Mouse (Mus musculus): ENCODE data around the gene Hsd17b11. TPM values are rescaled to one million over a fixed set of nuclear protein-coding genes. Genes with fewer than 3 reads are reported as not detected.

Gene Hsd17b11
- polyA plus RNA-seq, 1 experiment from 2014 or later, result 6.2 TPM

GRCm38 (mm10) chr5:104022558-104022957 is 839 bp upstream of the Hsd17b11 start:
- H3K9ac ChIP-seq (ENCODE audit: low read length), result peak overlapping the region; percentile 72
- peaks cover 2% of the 10 kb centered on the region; the same call in 1 of the 2 replicates for H3K36me3 ChIP-seq (ENCODE audit: control insufficient read depth, insufficient read depth, low read length)
- H3K27me3 ChIP-seq (ENCODE audit: control insufficient read depth, insufficient read depth, low read depth, low read length), result no peaks in the 10 kb centered on the region
- no peak for ATAC-seq (ENCODE audit: low read depth)
- WGBS, result 53% methylated on average over 5 of the region's 5 CpGs
- peak overlapping the region; percentile 91; the same call in 1 of the 2 replicates for H3K27ac ChIP-seq (ENCODE audit: low read length)
- peak overlapping the region; percentile 68 for H3K4me3 ChIP-seq (ENCODE audit: low read length)
- H3K9me3 ChIP-seq (ENCODE audit: control insufficient read depth, low read length), result no peaks in the 10 kb centered on the region
- H3K4me2 ChIP-seq (ENCODE audit: low read depth, low read length), result peak overlapping the region; percentile 85
- H3K4me1 ChIP-seq (replicated peaks; ENCODE audit: control insufficient read depth, insufficient read depth, low read length), result peaks cover 25% of the 10 kb centered on the region

GRCm38 (mm10) chr5:104011419-104011818 is 10.3 kb downstream of the Hsd17b11 start:
- H3K4me3 ChIP-seq (ENCODE audit: low read length), result no peak overlapping the region
- peak; percentile 62 for ATAC-seq (ENCODE audit: low read depth)

GRCm38 (mm10) chr5:104010261-104010660 is 11.5 kb downstream of the Hsd17b11 start:
- 52% methylated on average over 7 of the region's 7 CpGs for WGBS
- Histone ChIP-seq H3K4me1 (replicated peaks; ENCODE audit: control insufficient read depth, insufficient read depth, low read length) (no peaks in the 10 kb centered on the region), H3K4me2 (ENCODE audit: low read depth, low read length) (no peak overlapping the region), H3K4me3 (ENCODE audit: low read length) (no peak overlapping the region), H3K9ac (ENCODE audit: low read length) (no peak overlapping the region), H3K36me3 (ENCODE audit: control insufficient read depth, insufficient read depth, low read length) (peaks cover 3% of the 10 kb centered on the region; the same call in 1 of the 2 replicates), H3K27me3 (ENCODE audit: control insufficient read depth, insufficient read depth, low read depth, low read length) (no peaks in the 10 kb centered on the region), H3K9me3 (ENCODE audit: control insufficient read depth, low read length) (no peaks in the 10 kb centered on the region), H3K27ac (ENCODE audit: low read length) (no peak overlapping the region)
- peak; percentile 49; the same call in 1 of the 2 replicates for ATAC-seq (ENCODE audit: low read depth)

More at GRCm38 (mm10) chr5:104011419-104011818, 10.3 kb downstream of the Hsd17b11 start:
- Histone ChIP-seq H3K9me3 (ENCODE audit: control insufficient read depth, low read length) (no peaks in the 10 kb centered on the region), H3K4me2 (ENCODE audit: low read depth, low read length) (no peak overlapping the region), H3K27ac (ENCODE audit: low read length) (0 out of 2 replicates have a peak overlapping the region, but pooled peaks have one; percentile 2), H3K4me1 (replicated peaks; ENCODE audit: control insufficient read depth, insufficient read depth, low read length) (no peaks in the 10 kb centered on the region), H3K27me3 (ENCODE audit: control insufficient read depth, insufficient read depth, low read depth, low read length) (no peaks in the 10 kb centered on the region), H3K36me3 (ENCODE audit: control insufficient read depth, insufficient read depth, low read length) (peaks cover 2% of the 10 kb centered on the region; the same call in 1 of the 2 replicates), H3K9ac (ENCODE audit: low read length) (no peak overlapping the region)

GRCm38 (mm10) chr5:104009421-104009820 is 12.3 kb downstream of the Hsd17b11 start:
- no peak for ATAC-seq (ENCODE audit: low read depth)
- Histone ChIP-seq H3K9me3 (ENCODE audit: control insufficient read depth, low read length) (no peaks in the 10 kb centered on the region), H3K36me3 (ENCODE audit: control insufficient read depth, insufficient read depth, low read length) (peaks cover 8% of the 10 kb centered on the region; the same call in 1 of the 2 replicates), H3K9ac (ENCODE audit: low read length) (no peak overlapping the region), H3K27ac (ENCODE audit: low read length) (no peak overlapping the region), H3K4me1 (replicated peaks; ENCODE audit: control insufficient read depth, insufficient read depth, low read length) (no peaks in the 10 kb centered on the region), H3K27me3 (ENCODE audit: control insufficient read depth, insufficient read depth, low read depth, low read length) (no peaks in the 10 kb centered on the region), H3K4me2 (ENCODE audit: low read depth, low read length) (no peak overlapping the region), H3K4me3 (ENCODE audit: low read length) (no peak overlapping the region)
- WGBS, result 90% methylated on average over 3 of the region's 3 CpGs

GRCm38 (mm10) chr5:104007801-104008200 is 13.9 kb downstream of the Hsd17b11 start:
- Histone ChIP-seq H3K9me3 (ENCODE audit: control insufficient read depth, low read length) (no peaks in the 10 kb centered on the region), H3K27me3 (ENCODE audit: control insufficient read depth, insufficient read depth, low read depth, low read length) (no peaks in the 10 kb centered on the region), H3K9ac (ENCODE audit: low read length) (no peak overlapping the region), H3K27ac (ENCODE audit: low read length) (no peak overlapping the region), H3K36me3 (ENCODE audit: control insufficient read depth, insufficient read depth, low read length) (peaks cover 8% of the 10 kb centered on the region; the same call in 1 of the 2 replicates), H3K4me1 (replicated peaks; ENCODE audit: control insufficient read depth, insufficient read depth, low read length) (peaks cover 5% of the 10 kb centered on the region; the same call in 1 of the 2 replicates), H3K4me3 (ENCODE audit: low read length) (no peak overlapping the region), H3K4me2 (ENCODE audit: low read depth, low read length) (no peak overlapping the region)
- ATAC-seq (ENCODE audit: low read depth), result no peak
- WGBS, result 72% methylated on average over 5 of the region's 5 CpGs

GRCm38 (mm10) chr5:104006811-104007210 is 14.9 kb downstream of the Hsd17b11 start:
- Histone ChIP-seq H3K9ac (ENCODE audit: low read length) (no peak overlapping the region), H3K9me3 (ENCODE audit: control insufficient read depth, low read length) (no peaks in the 10 kb centered on the region), H3K4me2 (ENCODE audit: low read depth, low read length) (no peak overlapping the region), H3K27me3 (ENCODE audit: control insufficient read depth, insufficient read depth, low read depth, low read length) (no peaks in the 10 kb centered on the region), H3K36me3 (ENCODE audit: control insufficient read depth, insufficient read depth, low read length) (peaks cover 10% of the 10 kb centered on the region; the same call in 1 of the 2 replicates), H3K4me1 (replicated peaks; ENCODE audit: control insufficient read depth, insufficient read depth, low read length) (peaks cover 5% of the 10 kb centered on the region; the same call in 1 of the 2 replicates), H3K27ac (ENCODE audit: low read length) (no peak overlapping the region), H3K4me3 (ENCODE audit: low read length) (no peak overlapping the region)
- ATAC-seq (ENCODE audit: low read depth), result no peak
- WGBS, result 74% methylated on average over 3 of the region's 3 CpGs

GRCm38 (mm10) chr5:104003955-104004354 is 17.8 kb downstream of the Hsd17b11 start:
- ATAC-seq (ENCODE audit: low read depth), result 0 out of 2 replicates have a peak, but pooled peaks have one; percentile 34
- 59% methylated on average over 2 of the region's 2 CpGs for WGBS
- H3K36me3 ChIP-seq (ENCODE audit: control insufficient read depth, insufficient read depth, low read length), result peaks cover 10% of the 10 kb centered on the region; the same call in 1 of the 2 replicates

GRCm38 (mm10) chr5:104003256-104003931 is 18.3 kb downstream of the Hsd17b11 start:
- ATAC-seq (ENCODE audit: low read depth), result 0 out of 2 replicates have a peak, but pooled peaks have one; percentile 49
- no peak overlapping the region for H3K9ac ChIP-seq (ENCODE audit: low read length)

More at GRCm38 (mm10) chr5:104003955-104004354, 17.8 kb downstream of the Hsd17b11 start:
- Histone ChIP-seq H3K27me3 (ENCODE audit: control insufficient read depth, insufficient read depth, low read depth, low read length) (no peaks in the 10 kb centered on the region), H3K4me2 (ENCODE audit: low read depth, low read length) (no peak overlapping the region), H3K27ac (ENCODE audit: low read length) (0 out of 2 replicates have a peak overlapping the region, but pooled peaks have one; percentile 3), H3K4me3 (ENCODE audit: low read length) (no peak overlapping the region), H3K4me1 (replicated peaks; ENCODE audit: control insufficient read depth, insufficient read depth, low read length) (peaks cover 5% of the 10 kb centered on the region; the same call in 1 of the 2 replicates), H3K9me3 (ENCODE audit: control insufficient read depth, low read length) (no peaks in the 10 kb centered on the region), H3K9ac (ENCODE audit: low read length) (no peak overlapping the region)

GRCm38 (mm10) chr5:104002549-104003255 is 19.0 kb downstream of the Hsd17b11 start:
- H3K27ac ChIP-seq (ENCODE audit: low read length), result no peak overlapping the region
- 0 out of 2 replicates have a peak, but pooled peaks have one; percentile 31 for ATAC-seq (ENCODE audit: low read depth)
- peak overlapping the region; percentile 4; the same call in 1 of the 2 replicates for H3K4me2 ChIP-seq (ENCODE audit: low read depth, low read length)

More at GRCm38 (mm10) chr5:104003256-104003931, 18.3 kb downstream of the Hsd17b11 start:
- no peak overlapping the region for H3K4me3 ChIP-seq (ENCODE audit: low read length)
- no peaks in the 10 kb centered on the region for H3K9me3 ChIP-seq (ENCODE audit: control insufficient read depth, low read length)
- H3K27me3 ChIP-seq (ENCODE audit: control insufficient read depth, insufficient read depth, low read depth, low read length), result no peaks in the 10 kb centered on the region
- 37% methylated on average over 15 of the region's 15 CpGs for WGBS
- H3K4me1 ChIP-seq (replicated peaks; ENCODE audit: control insufficient read depth, insufficient read depth, low read length), result peaks cover 5% of the 10 kb centered on the region; the same call in 1 of the 2 replicates
- peak overlapping the region; percentile 4 for H3K4me2 ChIP-seq (ENCODE audit: low read depth, low read length)
- H3K36me3 ChIP-seq (ENCODE audit: control insufficient read depth, insufficient read depth, low read length), result peaks cover 9% of the 10 kb centered on the region; the same call in 1 of the 2 replicates
- 0 out of 2 replicates have a peak overlapping the region, but pooled peaks have one; percentile 3 for H3K27ac ChIP-seq (ENCODE audit: low read length)

More at GRCm38 (mm10) chr5:104002549-104003255, 19.0 kb downstream of the Hsd17b11 start:
- Histone ChIP-seq H3K4me1 (replicated peaks; ENCODE audit: control insufficient read depth, insufficient read depth, low read length) (peaks cover 5% of the 10 kb centered on the region; the same call in 1 of the 2 replicates), H3K36me3 (ENCODE audit: control insufficient read depth, insufficient read depth, low read length) (peaks cover 8% of the 10 kb centered on the region; the same call in 1 of the 2 replicates), H3K27me3 (ENCODE audit: control insufficient read depth, insufficient read depth, low read depth, low read length) (no peaks in the 10 kb centered on the region), H3K4me3 (ENCODE audit: low read length) (no peak overlapping the region), H3K9me3 (ENCODE audit: control insufficient read depth, low read length) (no peaks in the 10 kb centered on the region), H3K9ac (ENCODE audit: low read length) (no peak overlapping the region)
- WGBS, result 39% methylated on average over 18 of the region's 18 CpGs

Measured in lung, embryonic 16.5 days (tissue).